Mouse (Mus musculus): Measurements from ENCODE around the gene Gm10959.

GRCm38 (mm10) chr3:122968391-122968790, 49.2 kb upstream of the Gm10959 start:
- TF ChIP-seq CTCF (IDR thresholded peaks at IDR 0.05; ENCODE audit: extremely low read depth, insufficient read length, insufficient replicate concordance, low read depth, low read length), result no peak
- TF ChIP-seq POLR2A (IDR thresholded peaks at IDR 0.05; ENCODE audit: low read depth, low read length), result no peak
